Mouse (Mus musculus): Measurements from ENCODE around the gene Gpr85.

Gpr85 gene

DNA sequence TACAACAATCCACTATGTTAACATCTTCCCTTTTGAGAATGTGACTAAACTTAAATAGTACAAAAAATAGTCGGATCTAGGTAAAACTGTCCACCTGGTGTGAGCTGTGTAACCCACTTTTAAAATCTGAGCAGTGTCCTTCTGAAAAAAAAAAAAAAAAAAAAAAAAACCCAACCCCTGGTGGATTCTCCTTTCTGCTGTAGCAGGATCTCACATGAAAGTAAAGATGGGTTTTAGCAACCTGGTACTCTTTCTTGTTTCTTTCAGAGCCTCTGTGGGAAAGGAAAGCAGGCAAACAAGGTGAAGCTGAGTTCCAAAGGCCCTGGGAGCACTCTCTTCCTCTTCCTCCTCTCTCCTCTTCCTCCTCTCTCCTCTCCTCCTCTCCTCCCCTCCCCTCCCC is 10.9 kb downstream of the Gpr85 start:
- in situ Hi-C loops (cut with MboI, MseI), result no loop called here

DNA sequence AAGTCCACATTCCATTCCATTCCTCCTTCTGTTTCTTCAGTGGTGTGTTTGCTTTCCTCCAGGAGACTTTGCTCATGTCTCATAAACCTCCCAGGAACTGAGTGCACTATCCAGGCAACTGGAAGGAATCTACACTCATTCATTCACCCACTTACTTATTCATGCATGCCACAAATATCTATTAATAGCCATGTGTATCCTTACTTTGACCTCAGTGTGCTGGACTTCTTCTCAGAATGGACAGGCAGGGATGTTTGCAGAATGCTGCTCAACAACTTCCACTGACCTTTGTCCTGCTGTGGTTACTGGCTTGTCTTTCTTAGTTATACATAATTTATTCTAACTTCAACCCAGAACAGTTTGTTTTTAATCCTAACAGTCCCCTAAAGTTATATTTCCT is 23.1 kb downstream of the Gpr85 start:
- in situ Hi-C loops (cut with MboI, MseI), result no loop called here

DNA sequence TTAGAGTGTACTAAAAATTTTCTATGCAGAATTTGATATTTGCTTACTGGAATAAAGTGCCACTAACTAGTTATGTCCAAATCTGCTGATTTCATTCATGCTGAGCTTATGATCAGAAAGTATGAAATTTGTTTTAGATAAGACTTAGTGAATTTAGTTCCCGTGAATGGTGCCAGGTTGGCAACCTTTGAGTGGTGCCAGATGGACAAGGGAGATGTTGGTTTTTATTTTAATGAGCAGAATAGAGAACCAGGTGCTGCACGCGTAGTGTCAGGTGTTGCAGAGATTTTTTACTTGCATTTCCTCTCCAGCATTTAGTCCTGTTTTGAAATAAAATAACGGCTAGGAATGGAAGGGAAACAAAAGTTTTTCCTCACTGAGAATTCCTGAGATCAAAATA is 27.6 kb downstream of the Gpr85 start:
- in situ Hi-C loops (cut with MboI, MseI), result loop anchor here in 1 of 2 experiments (5.0 kb wide), 1 partner anchor 400 kb away; no protein-coding TSS in a partner anchor

DNA sequence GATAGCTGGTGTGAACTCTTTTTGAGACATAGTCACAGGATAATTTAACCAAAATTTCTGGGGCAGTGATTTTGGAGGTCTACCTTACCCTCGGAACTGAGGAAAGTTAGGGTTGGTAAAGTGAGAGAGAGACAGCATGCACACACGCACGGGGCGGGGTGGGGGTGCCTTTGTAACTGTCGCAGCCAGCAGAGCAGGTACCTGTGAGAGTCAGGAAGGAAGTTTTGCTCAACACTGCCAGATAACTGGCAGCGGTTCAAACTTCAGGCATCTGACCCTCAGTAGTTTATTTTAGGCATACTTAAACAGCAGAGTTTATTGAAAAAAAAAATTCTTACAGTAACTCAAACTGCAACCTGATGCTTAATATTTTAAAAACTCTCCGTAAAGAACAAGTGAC is 39.7 kb downstream of the Gpr85 start:
- in situ Hi-C loops (cut with MboI, MseI), result no loop called here

DNA sequence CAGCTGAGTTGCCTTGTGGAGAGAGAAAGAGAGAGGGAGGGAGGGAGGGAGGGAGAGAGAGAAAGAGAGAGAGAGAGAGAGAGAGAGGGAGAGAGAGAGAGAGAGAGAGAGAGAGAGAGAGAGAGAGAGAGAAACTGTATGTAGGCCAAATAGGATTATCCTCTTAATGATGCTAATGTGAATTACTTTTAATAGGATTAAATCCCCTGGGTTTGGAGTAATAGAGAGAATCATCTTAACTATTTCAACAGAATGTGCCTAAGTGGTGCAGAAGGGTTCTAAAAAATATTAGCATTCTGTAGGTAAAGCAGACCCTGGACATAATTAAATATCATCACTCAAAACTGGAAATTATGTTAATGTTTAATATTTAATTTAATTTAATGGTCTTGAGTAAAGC is 42.4 kb downstream of the Gpr85 start:
- in situ Hi-C loops (cut with MboI, MseI), result no loop called here
